Mouse (Mus musculus): Measurements from ENCODE around the gene Phpt1. TPM values are rescaled to one million over a fixed set of nuclear protein-coding genes. Genes with fewer than 3 reads are reported as not detected.
A peak's percentile ranks its signal among the peaks of the same experiment; 100 is the strongest.
"Not testable (repeated sequence)": the region's sequence is repeated elsewhere in the genome, so short reads cannot be mapped to it uniquely, and the experiment has no call there.

Gene Phpt1
- polyA plus RNA-seq, 1 experiment from 2014 or later = 206 TPM

DNA sequence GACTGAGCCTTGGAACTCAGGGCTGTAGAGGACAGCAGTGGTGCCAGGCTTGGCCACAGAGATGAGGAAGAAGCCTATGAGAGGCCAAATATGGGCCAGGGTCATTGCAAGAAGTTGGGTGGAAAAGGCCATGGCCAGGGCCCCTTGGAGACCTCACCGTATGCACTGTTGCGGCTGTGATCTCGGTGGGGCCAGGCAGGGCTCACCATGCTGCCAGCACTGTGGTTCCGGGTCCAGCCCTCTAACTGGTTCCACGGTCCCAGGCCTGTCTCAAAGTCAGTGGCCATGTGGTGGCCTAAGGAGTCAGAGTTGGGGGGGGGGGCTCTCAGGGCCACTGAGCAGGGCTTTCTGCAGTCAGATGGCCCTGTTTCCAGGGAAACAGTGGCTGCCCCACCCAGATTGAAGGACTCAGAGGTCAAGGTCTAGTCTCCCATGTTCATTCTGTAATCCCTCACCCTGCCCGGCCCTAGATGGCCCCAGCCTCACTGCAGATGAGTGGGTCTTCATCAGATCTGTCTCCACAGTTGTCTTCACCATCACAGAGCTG is 6.5 kb downstream of the Phpt1 start:
- Histone ChIP-seq H3K27me3 (ENCODE audit: insufficient read depth, low read length) (no peaks in the 10 kb centered on the region), H3K4me3 (ENCODE audit: low read length) (no peak overlapping the region), H3K4me2 (replicated peaks; ENCODE audit: low read depth, low read length) (no peak overlapping the region), H3K27ac (ENCODE audit: low read length) (no peak overlapping the region), H3K4me1 (ENCODE audit: insufficient read depth, low read length) (peaks cover 9% of the 10 kb centered on the region), H3K9me3 (ENCODE audit: low read length) (no peaks in the 10 kb centered on the region), H3K9ac (replicated peaks; ENCODE audit: low read length) (no peak overlapping the region), H3K36me3 (ENCODE audit: insufficient read depth, low read length) (peaks cover 33% of the 10 kb centered on the region)
- ATAC-seq (ENCODE audit: low FRiP score, low TSS enrichment) = no peak
- 86% methylated on average over 6 of the region's 6 CpGs for WGBS

DNA sequence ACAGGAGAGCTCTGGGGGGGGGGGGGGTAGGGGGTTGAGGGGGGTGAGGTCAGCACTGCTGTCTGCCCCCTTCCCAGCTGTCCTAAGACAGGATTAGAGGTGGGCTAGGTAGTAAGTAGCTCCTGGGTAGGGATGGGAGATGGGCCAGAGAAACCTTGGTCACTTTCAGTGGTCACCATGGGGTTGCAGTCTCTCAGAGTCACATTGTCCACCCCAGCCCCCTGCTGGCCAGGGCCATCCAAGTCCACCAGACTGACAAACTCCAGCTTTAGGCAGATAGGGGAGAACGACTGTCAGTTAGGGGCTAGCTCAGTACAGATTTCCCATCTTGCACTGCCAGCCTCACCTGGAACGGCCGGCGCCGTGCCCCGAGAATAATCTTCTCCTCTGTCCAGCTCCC is 8.5 kb downstream of the Phpt1 start:
- 84% methylated on average over 6 of the region's 6 CpGs for WGBS

DNA sequence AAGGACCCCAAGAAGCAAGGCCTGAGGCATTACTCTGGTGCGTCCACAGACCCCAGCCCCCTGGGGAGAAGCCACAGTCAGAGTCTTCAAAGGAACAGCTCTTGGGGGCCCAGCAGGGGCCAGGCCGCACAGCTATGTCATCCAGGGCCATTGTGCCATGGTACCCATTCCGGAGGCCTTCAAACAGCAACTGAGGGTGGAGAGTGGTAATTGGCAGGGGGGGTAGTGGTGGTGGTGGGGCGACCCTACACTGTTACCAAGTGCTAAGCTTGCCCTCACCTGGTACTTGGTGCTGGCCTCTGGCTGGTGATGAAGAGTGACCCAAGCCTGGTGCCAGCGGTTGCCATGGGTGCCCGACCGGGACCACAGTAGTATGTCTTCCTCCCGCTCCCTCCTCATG is 9.3 kb downstream of the Phpt1 start:
- Histone ChIP-seq H3K4me1 (ENCODE audit: insufficient read depth, low read length) (no peaks in the 10 kb centered on the region), H3K36me3 (ENCODE audit: insufficient read depth, low read length) (peaks cover 61% of the 10 kb centered on the region), H3K9me3 (ENCODE audit: low read length) (no peaks in the 10 kb centered on the region), H3K9ac (replicated peaks; ENCODE audit: low read length) (no peak overlapping the region), H3K4me3 (ENCODE audit: low read length) (no peak overlapping the region), H3K27me3 (ENCODE audit: insufficient read depth, low read length) (no peaks in the 10 kb centered on the region), H3K27ac (ENCODE audit: low read length) (no peak overlapping the region), H3K4me2 (replicated peaks; ENCODE audit: low read depth, low read length) (no peak overlapping the region)
- no peak for ATAC-seq (ENCODE audit: low FRiP score, low TSS enrichment)
- 93% methylated on average over 8 of the region's 8 CpGs for WGBS

More for the DNA sequence above, 8.5 kb downstream of the Phpt1 start:
- Histone ChIP-seq H3K4me3 (ENCODE audit: low read length) (no peak overlapping the region), H3K4me1 (ENCODE audit: insufficient read depth, low read length) (no peaks in the 10 kb centered on the region), H3K27ac (ENCODE audit: low read length) (no peak overlapping the region), H3K27me3 (ENCODE audit: insufficient read depth, low read length) (no peaks in the 10 kb centered on the region), H3K36me3 (ENCODE audit: insufficient read depth, low read length) (peaks cover 53% of the 10 kb centered on the region), H3K9ac (replicated peaks; ENCODE audit: low read length) (no peak overlapping the region), H3K4me2 (replicated peaks; ENCODE audit: low read depth, low read length) (no peak overlapping the region), H3K9me3 (ENCODE audit: low read length) (no peaks in the 10 kb centered on the region)
- no peak for ATAC-seq (ENCODE audit: low FRiP score, low TSS enrichment)

DNA sequence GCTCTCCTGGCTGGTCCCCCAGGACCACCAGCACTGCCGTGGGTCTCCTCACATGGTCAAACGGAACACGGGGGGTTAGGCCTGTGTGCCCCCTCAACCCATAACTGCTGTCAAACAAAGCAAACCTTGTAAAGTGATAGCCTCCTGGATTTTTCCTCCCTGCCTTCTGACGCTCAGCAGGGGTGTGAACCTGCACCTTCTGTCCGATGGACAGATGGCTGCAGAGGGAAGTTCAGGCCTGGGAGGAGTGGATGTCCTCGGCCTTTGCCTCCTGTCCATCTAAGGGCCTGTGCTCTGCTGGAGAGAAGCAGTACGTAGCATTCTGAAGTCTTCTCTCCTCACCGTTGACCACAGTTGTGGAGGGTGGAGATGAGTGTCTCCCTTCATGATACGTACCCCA is 13.1 kb downstream of the Phpt1 start:
- no peaks in the 10 kb centered on the region for H3K27me3 ChIP-seq (ENCODE audit: insufficient read depth, low read length)
- H3K36me3 ChIP-seq (ENCODE audit: insufficient read depth, low read length) = peaks cover 59% of the 10 kb centered on the region
- no peak overlapping the region for H3K4me3 ChIP-seq (ENCODE audit: low read length)
- no peak overlapping the region for H3K4me2 ChIP-seq (replicated peaks; ENCODE audit: low read depth, low read length)
- H3K27ac ChIP-seq (ENCODE audit: low read length) = no peak overlapping the region
- WGBS = 68% methylated on average over 9 of the region's 9 CpGs
- no peak for ATAC-seq (ENCODE audit: low FRiP score, low TSS enrichment)
- H3K9ac ChIP-seq (replicated peaks; ENCODE audit: low read length) = no peak overlapping the region
- H3K4me1 ChIP-seq (ENCODE audit: insufficient read depth, low read length) = peaks cover 12% of the 10 kb centered on the region
- H3K9me3 ChIP-seq (ENCODE audit: low read length) = no peaks in the 10 kb centered on the region

DNA sequence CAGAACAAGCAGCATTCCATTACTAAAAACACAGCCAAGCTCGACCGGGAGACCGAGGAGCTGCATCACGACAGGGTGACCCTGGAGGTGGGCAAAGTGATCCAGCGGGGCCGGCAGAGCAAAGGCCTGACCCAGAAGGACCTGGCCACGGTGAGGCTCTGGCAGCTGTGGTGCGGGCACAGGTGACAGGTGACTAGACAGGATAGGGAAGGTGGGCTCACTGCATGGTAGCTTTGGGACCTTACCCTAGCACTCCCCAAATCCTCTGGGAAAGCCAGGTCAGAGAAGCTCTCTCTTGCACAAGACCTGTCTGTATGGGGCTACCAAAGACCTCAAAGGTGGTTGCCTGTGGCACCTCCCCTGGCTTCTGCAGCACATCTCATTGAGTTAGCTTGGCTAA is 14.5 kb downstream of the Phpt1 start:
- Histone ChIP-seq H3K9ac (replicated peaks; ENCODE audit: low read length) (no peak overlapping the region), H3K4me1 (ENCODE audit: insufficient read depth, low read length) (peaks cover 18% of the 10 kb centered on the region), H3K4me2 (replicated peaks; ENCODE audit: low read depth, low read length) (no peak overlapping the region), H3K27me3 (ENCODE audit: insufficient read depth, low read length) (no peaks in the 10 kb centered on the region), H3K27ac (ENCODE audit: low read length) (no peak overlapping the region), H3K36me3 (ENCODE audit: insufficient read depth, low read length) (peaks cover 57% of the 10 kb centered on the region), H3K4me3 (ENCODE audit: low read length) (no peak overlapping the region), H3K9me3 (ENCODE audit: low read length) (no peaks in the 10 kb centered on the region)
- ATAC-seq (ENCODE audit: low FRiP score, low TSS enrichment) = no peak
- WGBS = 86% methylated on average over 8 of the region's 8 CpGs

DNA sequence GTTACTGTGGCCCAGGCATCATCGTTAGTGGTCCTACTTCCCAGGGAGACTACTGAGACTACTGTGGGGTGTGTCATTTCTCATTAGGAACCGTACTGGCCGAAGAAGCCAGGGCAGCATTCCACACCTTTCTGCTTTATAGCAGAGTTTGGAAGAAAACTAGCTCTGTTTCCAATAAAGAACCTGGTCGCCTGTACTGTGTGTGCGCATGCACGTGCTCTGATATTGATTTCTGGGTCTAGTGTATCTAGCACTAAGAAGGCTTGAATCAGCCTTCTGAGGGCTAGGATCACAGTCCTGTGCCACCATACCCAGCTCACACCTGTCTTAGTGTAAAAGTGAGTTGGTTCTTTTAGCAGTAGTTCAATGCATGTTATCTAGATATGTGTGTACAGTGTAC is 16.2 kb downstream of the Phpt1 start:
- Histone ChIP-seq H3K36me3 (ENCODE audit: insufficient read depth, low read length) (peaks cover 40% of the 10 kb centered on the region), H3K4me2 (replicated peaks; ENCODE audit: low read depth, low read length) (peak overlapping the region; percentile 88), H3K4me3 (ENCODE audit: low read length) (peak overlapping the region; percentile 97), H3K9me3 (ENCODE audit: low read length) (no peaks in the 10 kb centered on the region), H3K4me1 (ENCODE audit: insufficient read depth, low read length) (peaks cover 18% of the 10 kb centered on the region), H3K9ac (replicated peaks; ENCODE audit: low read length) (peak overlapping the region; percentile 94), H3K27me3 (ENCODE audit: insufficient read depth, low read length) (no peaks in the 10 kb centered on the region), H3K27ac (ENCODE audit: low read length) (no peak overlapping the region)
- WGBS = 66% methylated on average over 6 of the region's 6 CpGs
- ATAC-seq (ENCODE audit: low FRiP score, low TSS enrichment) = no peak

DNA sequence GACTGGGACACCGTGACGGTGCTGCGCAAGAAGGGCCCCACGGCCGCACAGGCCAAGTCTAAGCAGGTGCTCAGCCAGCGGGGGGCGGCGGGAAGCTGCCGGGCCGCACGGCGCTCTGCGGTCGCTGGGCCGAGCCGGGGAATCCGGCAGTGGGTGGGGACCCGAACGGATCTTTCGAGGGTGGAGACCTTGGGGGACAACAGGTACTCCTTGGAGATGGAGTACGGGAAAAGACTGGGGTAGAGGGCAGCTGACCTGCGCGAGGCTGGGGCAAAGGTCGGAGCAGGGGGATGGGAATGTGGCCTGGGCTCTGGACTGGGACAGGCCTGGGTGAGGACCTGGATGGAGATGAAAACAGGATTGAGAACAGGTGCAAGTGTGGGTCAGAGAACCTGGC is 17.1 kb downstream of the Phpt1 start:
- ATAC-seq (ENCODE audit: low FRiP score, low TSS enrichment) = no peak; the same call in 1 of the 2 replicates
- under 1% methylated on average over 23 of the region's 24 CpGs for WGBS

DNA sequence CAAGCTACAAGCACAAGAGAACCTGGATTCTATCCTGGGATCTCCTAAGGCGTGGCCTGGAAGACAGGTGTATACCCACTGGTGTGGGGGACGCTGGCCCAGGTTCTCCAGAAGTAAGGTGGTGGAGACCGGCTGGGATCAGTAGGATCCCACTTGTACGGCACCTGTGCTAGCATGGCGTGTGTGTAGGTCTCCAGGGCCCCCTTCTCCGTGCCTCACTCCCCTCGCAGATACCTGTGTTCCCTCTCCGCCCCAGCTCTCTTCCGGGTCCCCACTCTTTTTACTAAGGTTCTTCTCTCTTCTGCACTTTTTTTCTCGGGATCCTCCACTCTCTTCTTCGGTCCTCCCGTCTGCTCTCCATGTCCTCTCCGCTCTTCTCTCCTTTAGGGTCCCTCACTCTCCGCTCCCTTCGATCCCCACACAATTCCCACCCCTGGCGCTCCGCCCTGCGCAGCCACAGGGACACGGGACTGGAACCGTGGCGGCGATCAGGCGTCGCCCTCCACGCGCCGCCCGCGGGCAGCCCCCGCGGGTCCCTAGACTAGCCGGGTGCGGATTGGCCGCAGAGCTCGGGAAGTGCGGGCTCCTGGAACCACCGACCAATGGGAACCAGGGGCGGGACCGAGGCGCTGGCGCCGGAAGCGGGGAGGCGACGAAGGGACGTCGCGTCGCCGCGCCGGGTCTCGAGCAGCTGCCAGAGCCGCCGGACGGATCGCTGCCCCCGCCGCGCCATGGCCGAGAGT is 17.6 kb downstream of the Phpt1 start, which contains the start of gene Edf1:
Gene Edf1 (plus strand): TSS at position 627 of the 743 bp plus-strand sequence.
- WGBS = under 1% methylated on average over 61 of the region's 61 CpGs
- Histone ChIP-seq H3K9ac (replicated peaks; ENCODE audit: low read length) (peak within 1 kb of the TSS; percentile 94), H3K27ac (ENCODE audit: low read length) (peak within 1 kb of the TSS; percentile 83), H3K4me3 (ENCODE audit: low read length) (peak within 1 kb of the TSS; percentile 97), H3K9me3 (ENCODE audit: low read length) (no peaks in the 10 kb centered on the region), H3K4me1 (ENCODE audit: insufficient read depth, low read length) (peaks cover 18% of the 10 kb centered on the region), H3K36me3 (ENCODE audit: insufficient read depth, low read length) (peaks cover 26% of the 10 kb centered on the region), H3K27me3 (ENCODE audit: insufficient read depth, low read length) (no peaks in the 10 kb centered on the region), H3K4me2 (replicated peaks; ENCODE audit: low read depth, low read length) (peak within 1 kb of the TSS; percentile 92)
- ATAC-seq (ENCODE audit: low FRiP score, low TSS enrichment) = peak; percentile 98

More for the DNA sequence above, 17.1 kb downstream of the Phpt1 start:
- peak overlapping the region; percentile 88 for H3K4me2 ChIP-seq (replicated peaks; ENCODE audit: low read depth, low read length)
- H3K27me3 ChIP-seq (ENCODE audit: insufficient read depth, low read length) = no peaks in the 10 kb centered on the region
- peaks cover 32% of the 10 kb centered on the region for H3K36me3 ChIP-seq (ENCODE audit: insufficient read depth, low read length)
- H3K9me3 ChIP-seq (ENCODE audit: low read length) = no peaks in the 10 kb centered on the region
- H3K4me3 ChIP-seq (ENCODE audit: low read length) = peak overlapping the region; percentile 97
- peak overlapping the region; percentile 94 for H3K9ac ChIP-seq (replicated peaks; ENCODE audit: low read length)
- H3K27ac ChIP-seq (ENCODE audit: low read length) = peak overlapping the region; percentile 73
- H3K4me1 ChIP-seq (ENCODE audit: insufficient read depth, low read length) = peaks cover 18% of the 10 kb centered on the region

DNA sequence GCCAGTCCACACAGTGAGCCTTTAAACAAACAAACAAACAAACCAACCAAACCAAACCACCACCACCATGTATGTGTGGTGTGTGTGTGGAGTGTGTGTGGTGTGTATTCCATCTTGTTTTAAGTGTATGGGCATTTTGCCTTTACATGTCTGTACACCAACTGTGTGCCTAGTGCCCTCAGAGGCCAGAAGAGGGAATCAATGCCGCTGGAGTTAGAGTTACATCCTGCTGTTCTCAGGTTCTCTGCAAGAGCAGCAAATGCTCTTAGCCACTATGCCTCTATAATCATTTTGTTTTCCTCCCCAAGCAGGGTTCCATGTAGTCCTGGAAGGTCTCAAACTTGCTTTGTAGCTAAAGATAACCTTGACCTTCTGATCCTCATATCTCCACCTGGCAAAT is 18.7 kb downstream of the Phpt1 start:
- Histone ChIP-seq H3K4me1 (ENCODE audit: insufficient read depth, low read length) (peaks cover 18% of the 10 kb centered on the region), H3K4me2 (replicated peaks; ENCODE audit: low read depth, low read length) (no peak overlapping the region), H3K9ac (replicated peaks; ENCODE audit: low read length) (no peak overlapping the region), H3K27ac (ENCODE audit: low read length) (no peak overlapping the region), H3K9me3 (ENCODE audit: low read length) (no peaks in the 10 kb centered on the region), H3K4me3 (ENCODE audit: low read length) (no peak overlapping the region), H3K27me3 (ENCODE audit: insufficient read depth, low read length) (no peaks in the 10 kb centered on the region), H3K36me3 (ENCODE audit: insufficient read depth, low read length) (peaks cover 15% of the 10 kb centered on the region)
- 52% methylated on average over 1 of the region's 1 CpGs for WGBS
- ATAC-seq (ENCODE audit: low FRiP score, low TSS enrichment) = no peak

DNA sequence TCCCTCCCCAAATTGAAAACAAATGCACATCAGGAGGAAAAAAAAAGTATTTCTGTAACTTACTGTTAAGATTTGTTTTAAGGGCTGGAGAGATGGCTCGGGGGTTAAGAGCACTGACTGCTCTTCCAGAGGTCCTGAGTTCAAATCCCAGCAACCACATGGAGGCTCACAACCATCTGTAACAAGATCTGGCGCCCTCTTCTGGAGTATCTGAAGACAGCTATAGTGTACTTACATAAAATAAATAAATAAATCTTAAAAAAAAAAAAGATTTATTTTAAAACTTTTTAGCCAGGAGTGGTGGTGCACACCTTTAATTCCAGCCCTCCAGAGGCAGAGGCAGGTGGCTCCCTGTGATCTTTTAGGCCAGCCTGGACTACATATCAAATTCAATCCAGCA is 19.5 kb downstream of the Phpt1 start:
- ATAC-seq (ENCODE audit: low FRiP score, low TSS enrichment); H3K36me3 ChIP-seq (ENCODE audit: insufficient read depth, low read length); H3K9me3 ChIP-seq (ENCODE audit: low read length); H3K4me2 ChIP-seq (replicated peaks; ENCODE audit: low read depth, low read length); H3K4me3 ChIP-seq (ENCODE audit: low read length); H3K9ac ChIP-seq (replicated peaks; ENCODE audit: low read length); H3K27ac ChIP-seq (ENCODE audit: low read length); H3K27me3 ChIP-seq (ENCODE audit: insufficient read depth, low read length): not testable (repeated sequence)
- 49% methylated on average over 2 of the region's 2 CpGs for WGBS
- H3K4me1 ChIP-seq (ENCODE audit: insufficient read depth, low read length) = peaks cover 18% of the 10 kb centered on the region
